Mouse (Mus musculus) intestine, embryonic 15.5 days (tissue): ENCODE measurements around the gene Pja2. TPM values are rescaled to one million over a fixed set of nuclear protein-coding genes. Genes with fewer than 3 reads are reported as not detected.
"Not testable (repeated sequence)": the region's sequence is repeated elsewhere in the genome, so short reads cannot be mapped to it uniquely, and the experiment has no call there.

Experiments
- ATAC-seq: fragments of 200-750 bp; cut with Nextera tagmentation; 2 replicates; pipeline ENCODE4 v1.8.0; 2017; ENCODE audit warnings: moderate TSS enrichment, moderate library complexity
- H3K27ac ChIP-seq: fragments of 300-500 bp; sonication (generic); 2 replicates; pipeline ENCODE4 v1.5.1; 2015; ENCODE audit warnings: mild to moderate bottlenecking, inconsistent platforms
- H3K27me3 ChIP-seq: fragments of 300-500 bp; sonication (generic); replicated peaks from 2 replicates; pipeline ENCODE4 v1.6.1; 2015; ENCODE audit warnings: inconsistent platforms
- H3K36me3 ChIP-seq: fragments of 300-500 bp; sonication (generic); 2 replicates; pipeline ENCODE4 v1.6.1; 2015; ENCODE audit warnings: inconsistent platforms
- H3K4me1 ChIP-seq: fragments of 300-500 bp; sonication (generic); replicated peaks from 2 replicates; pipeline ENCODE4 v1.6.1; 2015; ENCODE audit warnings: inconsistent platforms
- H3K4me2 ChIP-seq: fragments of 300-500 bp; sonication (generic); replicated peaks from 2 replicates; pipeline ENCODE4 v1.6.1; 2015; ENCODE audit warnings: mild to moderate bottlenecking, inconsistent platforms
- H3K4me3 ChIP-seq: fragments of 300-500 bp; sonication (generic); replicated peaks from 2 replicates; pipeline ENCODE4 v1.5.1; 2015; ENCODE audit warnings: inconsistent platforms
- H3K9ac ChIP-seq: fragments of 300-500 bp; sonication (generic); 2 replicates; pipeline ENCODE4 v1.6.1; 2015; ENCODE audit warnings: inconsistent platforms
- H3K9me3 ChIP-seq: fragments of 300-500 bp; sonication (generic); 2 replicates; pipeline ENCODE4 v1.6.1; 2016; ENCODE audit warnings: inconsistent platforms
- WGBS: fragments of 180-500 bp; shearing (Covaris S2); methylation state at CpG from one replicate; pipeline ENCODE4 v1.1.7; 2015; 5-methylcytosine and 5-hydroxymethylcytosine counted together
- polyA plus RNA-seq: library from polyadenylated mRNA; unstranded; fragments of >200 nt; fragmentation: Nextera tagmentation; extraction: Ambion mirVana; gene quantifications from 2 replicates; pipeline ENCODE4 v1.2.1, GENCODE M21; 2015

Gene Pja2
- polyA plus RNA-seq, 1 experiment from 2014 or later = 58.6 TPM

- Histone ChIP-seq H3K27ac (peak overlapping the region; percentile 57), H3K4me2 (peak overlapping the region; percentile 79), H3K4me1 (no peaks in the 10 kb centered on the region), H3K27me3 (no peaks in the 10 kb centered on the region), H3K36me3 (no peaks in the 10 kb centered on the region), H3K9me3 (no peaks in the 10 kb centered on the region), H3K9ac (peak overlapping the region; percentile 43), H3K4me3 (peak overlapping the region; percentile 43)
- WGBS = 19% methylated on average over 5 of the region's 5 CpGs
- ATAC-seq = no peak
These were observed 1.0 kb upstream of the Pja2 start for GRCm38 (mm10) chr17:64332770-64333096.

GRCm38 (mm10) chr17:64331291-64331897, 322 bp downstream of the Pja2 start:
- Histone ChIP-seq H3K36me3 (no peaks in the 10 kb centered on the region), H3K9ac (peak overlapping the region; percentile 99), H3K9me3 (no peaks in the 10 kb centered on the region), H3K4me1 (no peaks in the 10 kb centered on the region), H3K4me3 (peak overlapping the region; percentile 100), H3K4me2 (peak overlapping the region; percentile 56), H3K27me3 (no peaks in the 10 kb centered on the region), H3K27ac (peak overlapping the region; percentile 98)
- under 1% methylated on average over 50 of the region's 62 CpGs for WGBS
- peak; percentile 76 for ATAC-seq

- Histone ChIP-seq H3K4me1 (no peaks in the 10 kb centered on the region), H3K27ac (peak overlapping the region; percentile 98), H3K9ac (peak overlapping the region; percentile 99), H3K9me3 (no peaks in the 10 kb centered on the region), H3K36me3 (no peaks in the 10 kb centered on the region), H3K4me3 (peak overlapping the region; percentile 100), H3K4me2 (peak overlapping the region; percentile 56), H3K27me3 (no peaks in the 10 kb centered on the region)
- ATAC-seq = no peak
- WGBS = 18% methylated on average over 8 of the region's 8 CpGs
These were observed 831 bp downstream of the Pja2 start for GRCm38 (mm10) chr17:64330885-64331284.

- Histone ChIP-seq H3K9ac (no peak overlapping the region), H3K4me2 (no peak overlapping the region), H3K9me3 (no peaks in the 10 kb centered on the region), H3K4me3 (no peak overlapping the region), H3K27ac (no peak overlapping the region), H3K4me1 (no peaks in the 10 kb centered on the region), H3K36me3 (no peaks in the 10 kb centered on the region), H3K27me3 (no peaks in the 10 kb centered on the region)
- WGBS = 67% methylated on average over 2 of the region's 2 CpGs
- ATAC-seq = no peak
These were observed 7.2 kb downstream of the Pja2 start for GRCm38 (mm10) chr17:64324556-64324955.

- ATAC-seq = no peak
- Histone ChIP-seq H3K9ac (no peak overlapping the region), H3K36me3 (peaks cover 7% of the 10 kb centered on the region; the same call in 1 of the 2 replicates), H3K4me1 (no peaks in the 10 kb centered on the region), H3K4me2 (no peak overlapping the region), H3K4me3 (no peak overlapping the region), H3K27ac (no peak overlapping the region), H3K9me3 (no peaks in the 10 kb centered on the region), H3K27me3 (no peaks in the 10 kb centered on the region)
These were observed 16.3 kb downstream of the Pja2 start for GRCm38 (mm10) chr17:64315428-64315827.

GRCm38 (mm10) chr17:64314523-64314922, 17.2 kb downstream of the Pja2 start:
- not testable (repeated sequence) for H3K9ac ChIP-seq, H3K4me2 ChIP-seq, H3K27me3 ChIP-seq, H3K36me3 ChIP-seq, H3K9me3 ChIP-seq, H3K4me3 ChIP-seq, H3K4me1 ChIP-seq, H3K27ac ChIP-seq
- ATAC-seq = 0 out of 2 replicates have a peak, but pooled peaks have one; percentile 66
- 75% methylated on average over 1 of the region's 1 CpGs for WGBS

GRCm38 (mm10) chr17:64297628-64298027, 34.1 kb downstream of the Pja2 start:
- WGBS = 82% methylated on average over 5 of the region's 5 CpGs
- Histone ChIP-seq H3K4me3 (no peak overlapping the region), H3K4me1 (no peaks in the 10 kb centered on the region), H3K4me2 (no peak overlapping the region), H3K36me3 (0 out of 2 replicates have a peak, but pooled peaks cover 2% of the 10 kb centered on the region), H3K9ac (no peak overlapping the region), H3K27ac (no peak overlapping the region), H3K27me3 (no peaks in the 10 kb centered on the region), H3K9me3 (no peaks in the 10 kb centered on the region)
- no peak for ATAC-seq

- Histone ChIP-seq H3K4me2 (no peak overlapping the region), H3K9ac (no peak overlapping the region), H3K36me3 (peaks cover 9% of the 10 kb centered on the region; the same call in 1 of the 2 replicates), H3K9me3 (no peaks in the 10 kb centered on the region), H3K4me1 (no peaks in the 10 kb centered on the region), H3K4me3 (no peak overlapping the region), H3K27me3 (no peaks in the 10 kb centered on the region), H3K27ac (no peak overlapping the region)
- no peak for ATAC-seq
- 95% methylated on average over 8 of the region's 8 CpGs for whole genome bisulfite sequencing
These were observed 39.0 kb downstream of the Pja2 start for GRCm38 (mm10) chr17:64292740-64293139.

GRCm38 (mm10) chr17:64289684-64290083, 42.0 kb downstream of the Pja2 start:
- H3K9ac ChIP-seq = no peak overlapping the region
- H3K36me3 ChIP-seq = peaks cover 9% of the 10 kb centered on the region; the same call in 1 of the 2 replicates
- no peak overlapping the region for H3K4me3 ChIP-seq
- H3K4me1 ChIP-seq = no peaks in the 10 kb centered on the region
- WGBS = 70% methylated on average over 4 of the region's 4 CpGs
- no peak overlapping the region for H3K4me2 ChIP-seq
- no peak for ATAC-seq
- no peaks in the 10 kb centered on the region for H3K9me3 ChIP-seq
- H3K27ac ChIP-seq = no peak overlapping the region
- H3K27me3 ChIP-seq = no peaks in the 10 kb centered on the region

GRCm38 (mm10) chr17:64288000-64288399, 43.7 kb downstream of the Pja2 start:
- Histone ChIP-seq H3K9me3 (no peaks in the 10 kb centered on the region), H3K27me3 (no peaks in the 10 kb centered on the region), H3K4me2 (no peak overlapping the region), H3K9ac (no peak overlapping the region), H3K4me1 (no peaks in the 10 kb centered on the region), H3K36me3 (peaks cover 9% of the 10 kb centered on the region; the same call in 1 of the 2 replicates), H3K27ac (no peak overlapping the region), H3K4me3 (no peak overlapping the region)
- 89% methylated on average over 7 of the region's 7 CpGs for WGBS
- no peak for ATAC-seq

- 96% methylated on average over 3 of the region's 3 CpGs for WGBS
- no peak for ATAC-seq
These were observed 44.9 kb downstream of the Pja2 start for GRCm38 (mm10) chr17:64286836-64287235.

GRCm38 (mm10) chr17:64281368-64281767, 50.3 kb downstream of the Pja2 start:
- 72% methylated on average over 3 of the region's 3 CpGs for WGBS
- H3K4me2 ChIP-seq, H3K9me3 ChIP-seq, H3K36me3 ChIP-seq, H3K4me1 ChIP-seq, H3K4me3 ChIP-seq, ATAC-seq, H3K27me3 ChIP-seq, H3K27ac ChIP-seq, H3K9ac ChIP-seq: not testable (repeated sequence)

More at GRCm38 (mm10) chr17:64286836-64287235, 44.9 kb downstream of the Pja2 start:
- no peaks in the 10 kb centered on the region for H3K27me3 ChIP-seq
- H3K9me3 ChIP-seq = no peaks in the 10 kb centered on the region
- peaks cover 8% of the 10 kb centered on the region; the same call in 1 of the 2 replicates for H3K36me3 ChIP-seq
- H3K27ac ChIP-seq = no peak overlapping the region
- H3K4me2 ChIP-seq = no peak overlapping the region
- no peak overlapping the region for H3K9ac ChIP-seq
- no peak overlapping the region for H3K4me3 ChIP-seq
- no peaks in the 10 kb centered on the region for H3K4me1 ChIP-seq

GRCm38 (mm10) chr17:64277649-64278212, 54.0 kb downstream of the Pja2 start:
- ATAC-seq = no peak
- Histone ChIP-seq H3K4me2 (no peak overlapping the region), H3K4me1 (no peaks in the 10 kb centered on the region), H3K27me3 (no peaks in the 10 kb centered on the region), H3K9me3 (no peaks in the 10 kb centered on the region), H3K27ac (no peak overlapping the region), H3K4me3 (no peak overlapping the region), H3K36me3 (0 out of 2 replicates have a peak, but pooled peaks cover 3% of the 10 kb centered on the region), H3K9ac (no peak overlapping the region)
- 58% methylated on average over 9 of the region's 9 CpGs for WGBS
